Mouse (Mus musculus) CD4-positive, CD25-positive, alpha-beta regulatory T cell, adult 9 weeks (primary cell): ENCODE results near the gene Gm49391. TPM values are rescaled to one million over a fixed set of nuclear protein-coding genes. Genes with fewer than 3 reads are reported as not detected.

Experiments used
- polyA plus RNA-seq: library from polyadenylated mRNA; unstranded; fragments of 100-300 nt; shearing (Covaris generic); gene quantifications from one replicate; pipeline ENCODE4 v1.2.1, GENCODE M21; 2017

Gene Gm49391
- polyA plus RNA-seq, result not detected

GRCm38 (mm10) chr13:60936500-60936901 lies at the start of gene Gm49391, which contains the start of gene Ctla2a:
Gm49391 (minus strand) TSS chr13:60936571.
Ctla2a (minus strand) TSS chr13:60936625.

GRCm38 (mm10) chr13:60941884-60942283 lies 5.5 kb upstream of the Gm49391 start, which contains the start of gene Tpbpa:
Tpbpa (minus strand) TSS chr13:60941984.

GRCm38 (mm10) chr13:60935490-60935889 lies 881 bp downstream of the Gm49391 start, which contains the start of gene Gm49393:
Gm49393 (minus strand) TSS chr13:60935590.

GRCm38 (mm10) chr13:60904780-60905179 lies 31.6 kb downstream of the Gm49391 start, which contains the start of gene Tpbpb:
Tpbpb (minus strand) TSS chr13:60904880.

GRCm38 (mm10) chr13:60897328-60897727 lies 39.0 kb downstream of the Gm49391 start, which contains the start of gene Ctla2b:
Ctla2b (minus strand) TSS chr13:60897447.

GRCm38 (mm10) chr13:60896794-60897193 lies 39.6 kb downstream of the Gm49391 start, which contains the start of gene Gm49392:
Gm49392 (minus strand) TSS chr13:60896894.

GRCm38 (mm10) chr13:60864281-60864680 lies 72.1 kb downstream of the Gm49391 start, which contains the start of gene 4930486L24Rik:
4930486L24Rik (minus strand) TSS chr13:60864475.

Other genes with a start within 250 kb of the Gm49391 start
- gene BC051665, start 150.2 kb downstream of the Gm49391 start, polyA plus RNA-seq, result not detected
- not detected for gene Ctsll3, start 133.7 kb downstream of the Gm49391 start, polyA plus RNA-seq
- gene 4930486L24Rik, start 72.1 kb downstream of the Gm49391 start, polyA plus RNA-seq, result 2.1 TPM
- not detected for gene Gm49392, start 39.7 kb downstream of the Gm49391 start, polyA plus RNA-seq
- gene Ctla2b, start 39.1 kb downstream of the Gm49391 start, polyA plus RNA-seq, result 4.9 TPM
- gene Tpbpb, start 31.7 kb downstream of the Gm49391 start, polyA plus RNA-seq, result not detected
- not detected for gene Gm49393, start 981 bp downstream of the Gm49391 start, polyA plus RNA-seq
- 23.8 TPM for gene Ctla2a, start 54 bp upstream of the Gm49391 start, polyA plus RNA-seq
- not detected for gene Tpbpa, start 5.4 kb upstream of the Gm49391 start, polyA plus RNA-seq
- not detected for gene Ctsj, start 69.4 kb upstream of the Gm49391 start, polyA plus RNA-seq
- not detected for gene Ctsq, start 104.1 kb upstream of the Gm49391 start, polyA plus RNA-seq
- gene Ctsr, start 227.7 kb upstream of the Gm49391 start, polyA plus RNA-seq, result not detected